Mouse (Mus musculus) frontal cortex, postnatal 25 days (tissue): Measurements from ENCODE around the gene Hoxb13.

Experiments
- DNase-seq, 2 experiments: peaks; one replicate each; pipeline ENCODE4 v3.0.0; 2022; ENCODE audit warnings: low spot score in 2 of 2

Hoxb13 gene

GRCm38 (mm10) chr11:96189810-96190522 is 4.2 kb upstream of the Hoxb13 start:
- no peak for DNase-seq

- no peak for DNase-seq
Measured at GRCm38 (mm10) chr11:96191132-96191531, 3.0 kb upstream of the Hoxb13 start.

GRCm38 (mm10) chr11:96194401-96194710 is 240 bp downstream of the Hoxb13 start:
- no peak for DNase-seq

- DNase-seq: no peak
Measured at GRCm38 (mm10) chr11:96194961-96195640, 985 bp downstream of the Hoxb13 start.

GRCm38 (mm10) chr11:96195769-96196280 is 1.7 kb downstream of the Hoxb13 start:
- DNase-seq: no peak

- no peak for DNase-seq
Measured at GRCm38 (mm10) chr11:96198642-96199041, 4.5 kb downstream of the Hoxb13 start.

GRCm38 (mm10) chr11:96199181-96200086 is 5.3 kb downstream of the Hoxb13 start:
- no peak for DNase-seq

- no peak for DNase-seq
Measured at GRCm38 (mm10) chr11:96200183-96200655, 6.1 kb downstream of the Hoxb13 start.

GRCm38 (mm10) chr11:96201741-96202140 is 7.6 kb downstream of the Hoxb13 start:
- no peak for DNase-seq

- DNase-seq: no peak
Measured at GRCm38 (mm10) chr11:96202401-96203081, 8.4 kb downstream of the Hoxb13 start.

GRCm38 (mm10) chr11:96203182-96203788 is 9.2 kb downstream of the Hoxb13 start:
- DNase-seq: no peak

GRCm38 (mm10) chr11:96203789-96204186 is 9.7 kb downstream of the Hoxb13 start:
- no peak for DNase-seq

- no peak for DNase-seq
Measured at GRCm38 (mm10) chr11:96204351-96204750, 10.2 kb downstream of the Hoxb13 start.

- DNase-seq: no peak
Measured at GRCm38 (mm10) chr11:96205426-96206131, 11.5 kb downstream of the Hoxb13 start.

- DNase-seq: no peak
Measured at GRCm38 (mm10) chr11:96223813-96224212, 29.7 kb downstream of the Hoxb13 start.

- no peak for DNase-seq
Measured at GRCm38 (mm10) chr11:96227676-96228075, 33.6 kb downstream of the Hoxb13 start.

- DNase-seq: peak; percentile 21 to 32
Measured at GRCm38 (mm10) chr11:96234906-96235305, 40.8 kb downstream of the Hoxb13 start.

GRCm38 (mm10) chr11:96240211-96240610 is 46.1 kb downstream of the Hoxb13 start:
- peak; percentile 29 to 44 for DNase-seq
